Mouse (Mus musculus): ENCODE results near the gene Angptl8.

- no peak for TF ChIP-seq POLR2A (IDR thresholded peaks at IDR 0.05; ENCODE audit: control insufficient read depth, low read depth, low read length)
- no peak for TF ChIP-seq CTCF (IDR thresholded peaks at IDR 0.05; ENCODE audit: control insufficient read depth, insufficient read depth, insufficient replicate concordance, low read depth, low read length)
Observed at GRCm38 (mm10) chr9:21830936-21831335, 4.4 kb upstream of the Angptl8 start.
